Mouse (Mus musculus) G1E (cell line): Measurements from ENCODE around the gene Prss40.

Source experiments
- CTCF ChIP-seq: IDR thresholded peaks from 2 replicates; pipeline ENCODE4 v1.5.1; 2012; ENCODE audit warnings: low read depth, low read length, inconsistent platforms, mixed read lengths
- GATA2 ChIP-seq: IDR thresholded peaks from 2 replicates; pipeline ENCODE4 v1.6.1; 2012; ENCODE audit warnings: low read depth, low read length, inconsistent platforms, borderline replicate concordance
- TAL1 ChIP-seq: conservative IDR thresholded peaks from 2 replicates; pipeline ENCODE4 v1.6.1; 2012; ENCODE audit warnings: low read depth, low read length, inconsistent platforms, mixed read lengths

DNA sequence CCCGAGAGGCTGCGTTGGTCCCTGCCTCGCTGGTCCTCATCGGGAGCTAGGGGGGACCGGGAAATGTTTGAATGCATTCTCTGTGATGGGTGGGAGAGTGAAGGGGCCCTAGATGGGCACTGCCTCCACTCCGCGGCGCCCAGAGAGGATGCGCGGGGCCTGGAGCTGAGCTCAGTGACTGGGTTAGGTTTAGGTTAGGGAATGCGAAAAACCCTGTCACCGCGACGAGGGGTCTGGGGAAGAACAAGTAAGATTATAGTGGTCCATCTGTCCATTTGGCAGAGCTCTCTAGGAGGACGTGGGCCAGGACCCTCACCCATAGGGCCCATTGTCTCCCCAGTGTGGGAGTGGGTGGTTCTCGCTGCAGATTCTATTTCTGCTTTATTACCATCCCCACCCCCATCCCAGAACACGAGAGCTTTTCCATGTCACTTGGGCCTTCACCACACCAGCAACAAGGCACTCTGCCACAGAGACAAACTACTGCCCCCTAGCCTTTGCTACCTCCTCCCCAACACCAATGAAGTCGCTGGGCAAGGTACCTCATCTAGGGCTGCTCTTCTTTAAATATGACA is 19.1 kb upstream of the Prss40 start:
- TF ChIP-seq CTCF: no peak
- no peak for TF ChIP-seq TAL1
- no peak for TF ChIP-seq GATA2
